Mouse (Mus musculus) thymus, postnatal 25 days (tissue): ENCODE measurements around the gene Fkbp8.

Experiments used
- DNase-seq: peaks from one replicate; pipeline ENCODE4 v3.0.0; 2022

The Fkbp8 gene

DNA sequence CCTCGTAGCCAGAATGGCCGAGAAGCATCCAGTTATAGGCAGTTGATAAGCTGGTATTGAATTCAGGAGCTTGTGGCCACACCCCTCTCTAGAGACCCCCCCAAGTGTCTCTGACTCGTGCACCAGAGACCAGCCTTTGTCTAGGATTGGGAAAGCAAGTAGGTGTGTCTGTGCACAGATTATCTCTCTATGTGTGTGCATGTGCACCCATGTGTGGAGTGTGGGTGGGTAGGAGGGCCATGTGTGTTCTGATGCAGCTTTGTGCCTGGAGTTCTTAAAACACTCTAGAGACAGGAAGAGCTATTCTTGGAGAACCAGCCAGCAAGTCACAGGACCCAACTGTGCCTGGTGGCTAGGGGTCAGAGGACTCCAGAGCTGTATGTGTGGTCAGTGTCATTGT, 33.0 kb downstream of the Fkbp8 start:
- no peak for DNase-seq

GRCm38 (mm10) chr8:70561357-70561756, 33.8 kb downstream of the Fkbp8 start:
- no peak for DNase-seq

DNA sequence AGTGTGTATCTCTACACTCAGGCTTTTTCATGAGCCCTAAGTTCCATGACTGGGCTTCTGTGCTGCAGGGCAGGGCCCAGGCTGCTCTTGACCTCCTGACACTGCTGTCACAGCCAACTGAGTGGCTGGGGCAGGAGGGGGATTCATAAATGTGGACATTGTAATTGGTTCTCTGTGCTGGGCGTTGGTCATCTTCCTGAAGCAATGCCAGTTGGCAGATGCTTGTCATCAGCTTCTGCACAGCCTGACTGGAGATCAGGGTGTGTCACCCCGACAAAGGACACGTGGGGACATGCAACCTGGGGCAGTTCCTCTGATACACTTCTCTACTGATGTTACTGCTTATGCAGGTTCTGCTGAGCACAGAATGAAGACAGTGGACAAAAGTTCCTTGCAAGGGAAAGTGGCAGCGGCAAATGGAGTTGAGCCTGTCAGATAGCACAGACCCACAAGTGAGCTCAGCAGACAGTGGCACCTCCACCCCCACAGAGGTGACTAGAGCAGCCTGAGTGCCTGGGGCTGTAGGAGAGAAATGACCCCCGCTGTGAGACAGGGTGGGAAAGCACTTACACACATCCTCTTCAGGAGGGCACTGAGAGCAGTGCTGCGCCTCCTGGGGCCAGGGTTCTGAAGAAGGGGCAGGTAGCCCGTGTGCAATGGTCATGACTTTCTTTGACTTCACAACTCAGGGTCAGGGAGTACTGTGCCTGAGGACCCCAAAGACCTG, 34.4 kb downstream of the Fkbp8 start:
- DNase-seq, result no peak

- DNase-seq, result no peak
Observed at GRCm38 (mm10) chr8:70562802-70563201, 35.3 kb downstream of the Fkbp8 start.

DNA sequence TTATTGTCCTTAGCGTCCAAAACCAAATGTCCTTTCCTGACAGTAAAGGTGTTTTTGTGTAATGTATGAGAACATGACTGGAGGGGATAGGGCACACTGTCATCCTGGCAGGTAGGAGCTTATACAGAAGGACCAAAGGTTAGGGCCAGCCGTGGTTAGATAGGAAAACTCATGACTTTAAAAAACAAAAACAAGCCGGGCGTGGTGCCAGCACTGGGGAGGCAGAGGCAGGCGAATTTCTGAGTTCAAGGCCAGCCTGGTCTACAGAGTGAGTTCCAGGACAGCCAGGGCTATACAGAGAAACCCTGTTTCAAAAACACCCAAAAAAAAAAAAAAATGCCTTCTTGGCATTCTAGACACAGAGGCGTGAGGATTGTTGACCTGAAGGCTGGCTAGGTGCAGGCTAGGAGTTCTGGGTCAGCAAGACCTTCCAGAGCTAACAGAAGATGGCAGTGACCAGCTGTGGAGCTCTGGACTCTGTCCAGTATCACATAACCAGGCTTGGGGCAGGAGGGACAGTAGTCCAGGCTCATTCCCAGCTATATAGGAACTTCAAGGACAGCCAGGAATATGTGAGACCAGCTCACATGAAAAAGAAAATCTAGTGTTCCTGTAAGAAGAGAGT, 36.4 kb downstream of the Fkbp8 start:
- DNase-seq, result no peak

- DNase-seq, result no peak
Observed at GRCm38 (mm10) chr8:70564696-70565235, 37.2 kb downstream of the Fkbp8 start.

DNA sequence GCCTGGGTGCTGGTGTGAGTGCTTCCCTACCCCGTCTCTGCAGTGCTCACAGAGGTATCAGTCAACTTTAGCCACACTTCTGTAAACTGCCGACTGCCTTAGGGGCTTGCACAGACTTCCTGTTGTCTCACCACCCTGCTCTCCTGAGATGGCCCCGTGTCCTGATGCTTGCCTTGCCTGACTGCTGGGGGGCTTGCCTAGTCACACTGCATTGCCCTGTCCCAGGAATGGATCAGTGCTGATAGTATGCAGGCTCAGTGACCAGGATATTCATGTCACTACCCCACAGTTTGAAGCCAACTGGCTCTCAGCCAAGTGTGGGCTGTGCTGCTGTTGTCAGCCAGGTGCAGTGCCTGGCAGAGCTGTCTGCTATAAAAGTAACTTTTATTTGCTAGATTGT, 38.0 kb downstream of the Fkbp8 start:
- peak; percentile 56 for DNase-seq

GRCm38 (mm10) chr8:70570360-70570759, 42.8 kb downstream of the Fkbp8 start:
- no peak for DNase-seq

DNA sequence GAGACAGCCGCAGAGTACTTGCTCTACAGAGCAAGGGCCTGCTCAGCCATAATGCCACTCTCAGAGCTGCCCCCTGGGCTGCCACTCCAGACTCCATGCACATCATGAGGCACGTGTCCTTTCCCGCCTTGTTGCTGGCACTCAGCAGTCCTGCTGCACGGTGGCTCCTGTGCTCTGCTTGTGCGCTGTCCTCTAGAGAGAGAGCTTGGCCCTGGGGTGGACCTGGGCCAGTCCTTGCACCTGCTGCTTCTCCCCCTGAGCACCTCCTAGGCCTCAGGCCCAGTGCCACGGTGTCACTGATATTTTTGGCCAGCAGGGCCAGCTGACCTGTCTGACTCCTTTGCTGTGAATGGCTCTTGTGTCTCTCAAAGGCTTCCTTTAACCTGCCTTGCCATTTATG, 43.5 kb downstream of the Fkbp8 start:
- DNase-seq, result no peak

GRCm38 (mm10) chr8:70574302-70574701, 46.8 kb downstream of the Fkbp8 start:
- DNase-seq, result no peak

- no peak for DNase-seq
Observed at GRCm38 (mm10) chr8:70574915-70575314, 47.4 kb downstream of the Fkbp8 start.

DNA sequence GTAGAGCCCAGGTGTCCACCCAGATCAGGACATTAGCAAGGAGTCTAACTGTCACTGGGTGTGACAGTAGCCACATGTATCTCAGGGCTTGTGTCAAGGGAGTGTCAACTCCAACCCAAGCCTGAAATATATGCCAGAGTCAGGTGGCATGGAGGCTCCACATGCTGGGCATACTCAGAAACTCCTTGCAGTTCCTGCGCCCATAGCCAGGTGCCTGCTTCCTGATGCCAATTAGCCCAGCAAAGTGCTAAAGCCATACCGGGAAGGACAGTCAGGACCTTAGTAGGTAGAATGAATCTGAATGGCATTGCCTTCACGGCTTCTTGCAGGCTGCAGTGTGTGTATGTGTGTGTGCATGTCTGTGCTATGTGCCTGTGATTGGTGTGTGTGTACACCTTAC, 49.7 kb downstream of the Fkbp8 start:
- DNase-seq, result no peak

DNA sequence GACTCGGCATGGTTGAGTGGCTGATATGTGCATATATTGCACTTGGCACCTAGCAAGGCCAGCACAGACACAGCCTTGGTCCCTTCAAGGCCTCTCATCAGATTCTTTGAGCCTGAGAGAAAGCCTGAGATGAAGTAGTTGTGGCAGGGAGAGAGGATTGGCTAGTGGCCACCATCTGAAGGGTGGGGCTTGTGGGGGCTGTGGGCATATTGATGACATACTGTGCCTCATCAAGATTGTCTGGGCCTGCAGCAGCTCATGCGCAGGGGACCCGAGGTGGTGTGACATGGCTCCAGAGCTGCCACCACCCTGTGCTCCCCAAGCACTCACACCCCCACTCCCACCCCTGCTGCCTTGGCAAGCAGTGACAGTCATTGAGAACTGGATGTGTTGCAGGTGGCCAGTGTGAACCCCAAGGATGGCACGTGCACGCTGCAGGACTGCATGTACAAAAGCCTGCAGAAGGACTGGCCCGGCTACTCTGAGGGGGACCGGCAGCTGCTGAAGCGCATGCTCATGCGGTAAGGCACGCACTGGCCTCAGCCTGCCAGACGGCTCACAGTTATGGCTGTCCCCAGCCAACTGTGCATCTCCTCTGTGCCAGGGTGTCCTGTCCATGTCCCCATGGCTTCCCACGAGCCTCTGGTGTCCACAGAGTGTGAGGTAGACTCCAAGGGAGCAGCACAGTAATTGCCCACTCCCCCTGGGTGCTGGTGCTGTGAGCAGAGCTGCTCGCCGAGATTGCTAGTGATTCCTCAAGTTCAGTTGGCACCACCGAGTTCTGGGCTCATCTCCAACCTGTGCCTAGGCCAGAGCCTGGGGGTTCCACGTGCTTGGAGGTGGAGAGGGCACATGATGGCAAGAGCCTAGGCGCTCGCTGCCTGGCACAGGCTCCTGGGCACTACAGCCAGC, 56.2 kb downstream of the Fkbp8 start:
- no peak for DNase-seq

DNA sequence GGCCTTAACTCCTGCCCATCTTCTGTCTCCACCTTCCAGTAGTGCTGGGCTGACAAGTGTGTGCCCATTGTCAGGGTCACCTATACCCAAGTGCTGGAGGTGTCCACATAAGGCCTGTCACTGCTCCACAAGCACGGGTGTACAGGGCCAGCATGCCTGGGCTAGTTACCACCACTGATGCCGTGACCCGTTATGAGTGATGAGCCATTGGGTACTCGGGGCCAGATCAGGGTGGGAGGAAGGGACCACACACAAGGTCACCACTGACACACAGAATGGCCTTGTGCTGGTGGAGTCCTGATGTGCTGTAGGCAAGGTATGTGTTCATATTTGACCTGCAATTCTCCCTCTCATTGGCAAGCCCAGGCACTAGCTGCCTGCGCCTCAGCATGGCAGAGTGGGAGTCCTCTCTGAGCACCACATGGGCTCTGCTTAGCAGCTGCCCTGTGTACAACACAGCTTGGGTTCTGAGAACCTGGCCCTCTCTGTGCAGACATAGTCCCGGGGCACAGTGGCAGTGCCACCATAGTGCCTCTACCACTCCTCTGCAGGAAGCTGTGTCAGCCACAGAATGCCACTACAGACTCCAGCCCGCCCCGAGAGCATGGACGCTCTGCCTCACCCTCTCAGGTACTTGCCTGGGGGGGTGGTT, 57.2 kb downstream of the Fkbp8 start:
- DNase-seq, result no peak
